Mouse (Mus musculus) bone marrow macrophage, adult 2 months (primary cell): ENCODE results near the gene Kif14.
"Not testable (repeated sequence)": the region's sequence is repeated elsewhere in the genome, so short reads cannot be mapped to it uniquely, and the experiment has no call there.

Experiments used
- CTCF ChIP-seq: IDR thresholded peaks from 2 replicates; pipeline ENCODE4 v1.5.1; 2012; ENCODE audit warnings: low read depth, mild to moderate bottlenecking, low read length, moderate library complexity
- POLR2A ChIP-seq: IDR thresholded peaks from 2 replicates; pipeline ENCODE4 v1.6.1; 2012; ENCODE audit warnings: mild to moderate bottlenecking, low read depth, low read length, borderline replicate concordance

DNA sequence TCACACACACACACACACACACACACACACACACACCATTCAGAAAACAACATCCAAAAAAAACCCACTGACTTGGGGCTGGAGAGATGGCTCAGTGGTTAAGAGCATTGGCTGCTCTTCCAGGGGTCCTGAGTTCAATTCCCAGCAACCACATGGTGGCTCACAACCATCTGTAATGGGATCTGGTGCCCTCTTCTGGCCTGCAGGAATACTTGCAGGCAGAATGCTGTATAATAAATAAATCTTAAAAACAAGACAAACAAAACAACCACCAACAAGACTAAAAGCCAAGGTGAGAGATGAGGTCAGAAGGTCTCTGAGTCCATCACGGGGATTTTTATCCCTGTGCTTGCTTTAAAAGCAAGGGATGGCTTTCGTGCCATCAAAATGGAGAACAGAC, 90.5 kb downstream of the Kif14 start:
- TF ChIP-seq POLR2A, CTCF: not testable (repeated sequence)
